Mouse (Mus musculus) lung, embryonic 14.5 days (tissue): Measurements from ENCODE around the gene Gal3st3. TPM values are rescaled to one million over a fixed set of nuclear protein-coding genes. Genes with fewer than 3 reads are reported as not detected.

Experiments used
- ATAC-seq: fragments of 200-750 bp; cut with Nextera tagmentation; 2 replicates; pipeline ENCODE4 v1.8.0; 2017; ENCODE audit warnings: mild to moderate bottlenecking, moderate TSS enrichment, moderate library complexity; ENCODE audit not compliant: insufficient read depth
- DNase-seq: peaks from one replicate; pipeline ENCODE4 v3.0.0-alpha.2; 2015
- H3K27ac ChIP-seq: fragments of 300-500 bp; sonication (generic); 2 replicates; pipeline ENCODE4 v1.5.1; 2014; ENCODE audit warnings: low read depth, mild to moderate bottlenecking, moderate library complexity
- H3K27me3 ChIP-seq: fragments of 300-500 bp; sonication (generic); 2 replicates; pipeline ENCODE4 v1.6.1; 2014; ENCODE audit warnings: low read length, control low read depth; ENCODE audit not compliant: insufficient read depth
- H3K36me3 ChIP-seq: fragments of 300-500 bp; sonication (generic); 2 replicates; pipeline ENCODE4 v1.6.1; 2014; ENCODE audit warnings: control low read depth; ENCODE audit not compliant: insufficient read depth
- H3K4me1 ChIP-seq: fragments of 300-500 bp; sonication (generic); 2 replicates; pipeline ENCODE4 v1.6.1; 2014; ENCODE audit warnings: antibody characterized with exemption, control low read depth; ENCODE audit not compliant: insufficient read depth
- H3K4me2 ChIP-seq: fragments of 300-500 bp; sonication (generic); 2 replicates; pipeline ENCODE4 v1.6.1; 2014; ENCODE audit warnings: mild to moderate bottlenecking
- H3K4me3 ChIP-seq: fragments of 300-500 bp; sonication (generic); 2 replicates; pipeline ENCODE4 v1.5.1; 2014; ENCODE audit warnings: low read depth, low read length
- H3K9ac ChIP-seq: fragments of 300-500 bp; sonication (generic); 2 replicates; pipeline ENCODE4 v1.6.1; 2014
- H3K9me3 ChIP-seq: fragments of 300-500 bp; sonication (generic); 2 replicates; pipeline ENCODE4 v1.6.1; 2016; ENCODE audit warnings: low read depth, low read length, control low read depth
- CTCF ChIP-seq: IDR thresholded peaks from 2 replicates; pipeline ENCODE4 v1.5.1; 2016; ENCODE audit warnings: antibody characterized with exemption, low read depth
- WGBS: fragments of 180-500 bp; shearing (Covaris S2); extraction: QIAGEN DNeasy Blood & Tissue Kit; methylation state at CpG from one replicate; pipeline ENCODE4 v1.1.7; 2014; 5-methylcytosine and 5-hydroxymethylcytosine counted together
- polyA plus RNA-seq: library from polyadenylated mRNA; unstranded; fragments of >200 nt; fragmentation: Nextera tagmentation; extraction: Ambion mirVana; gene quantifications from 2 replicates; pipeline ENCODE4 v1.2.1, GENCODE M21; 2014

Gal3st3 gene
- 2.2 and 2.9 TPM in 2 replicates for polyA plus RNA-seq

GRCm38 (mm10) chr19:5297903-5298800 lies at the start of gene Gal3st3:
TSS of gene Gal3st3 (plus strand) at chr19:5298331.
- Histone ChIP-seq H3K27me3 (peaks cover 9% of the 10 kb centered on the region; the same call in 1 of the 2 replicates), H3K9ac (peak within 1 kb of the TSS; percentile 60), H3K36me3 (peaks cover 12% of the 10 kb centered on the region), H3K4me3 (peak within 1 kb of the TSS; percentile 36), H3K4me1 (peaks cover 11% of the 10 kb centered on the region), H3K4me2 (peak within 1 kb of the TSS; percentile 68), H3K27ac (no peak within 1 kb of the TSS), H3K9me3 (no peaks in the 10 kb centered on the region)
- no peak for TF ChIP-seq CTCF
- DNase-seq: no peak
- 6% methylated on average over 32 of the region's 32 CpGs for WGBS
- no peak for ATAC-seq

- no peak overlapping the region for H3K4me2 ChIP-seq
- ATAC-seq (no peak), DNase-seq (peak; percentile 28)
- H3K4me1 ChIP-seq: no peaks in the 10 kb centered on the region
- H3K27ac ChIP-seq: no peak overlapping the region
- no peak overlapping the region for H3K4me3 ChIP-seq
- no peaks in the 10 kb centered on the region for H3K9me3 ChIP-seq
- WGBS: 35% methylated on average over 3 of the region's 3 CpGs
- H3K36me3 ChIP-seq: no peaks in the 10 kb centered on the region
- no peak overlapping the region for H3K9ac ChIP-seq
- TF ChIP-seq CTCF: no peak
- no peaks in the 10 kb centered on the region for H3K27me3 ChIP-seq
These were observed 41.0 kb upstream of the Gal3st3 start for GRCm38 (mm10) chr19:5257140-5257539.

- 95% methylated on average over 5 of the region's 5 CpGs for WGBS
- no peaks in the 10 kb centered on the region for H3K9me3 ChIP-seq
- no peak for ATAC-seq
- no peak for DNase-seq
- no peaks in the 10 kb centered on the region for H3K36me3 ChIP-seq
- 0 out of 2 replicates have a peak, but pooled peaks cover 2% of the 10 kb centered on the region for H3K4me1 ChIP-seq
- no peak overlapping the region for H3K4me2 ChIP-seq
- H3K27ac ChIP-seq: no peak overlapping the region
- no peak overlapping the region for H3K4me3 ChIP-seq
- no peaks in the 10 kb centered on the region for H3K27me3 ChIP-seq
- H3K9ac ChIP-seq: no peak overlapping the region
- no peak for TF ChIP-seq CTCF
These were observed 31.1 kb upstream of the Gal3st3 start for GRCm38 (mm10) chr19:5267015-5267414.

- ATAC-seq: no peak
- H3K4me1 ChIP-seq: 0 out of 2 replicates have a peak, but pooled peaks cover 2% of the 10 kb centered on the region
- no peaks in the 10 kb centered on the region for H3K9me3 ChIP-seq
These were observed 30.1 kb upstream of the Gal3st3 start for GRCm38 (mm10) chr19:5268017-5268416.

GRCm38 (mm10) chr19:5268875-5269274 lies 29.3 kb upstream of the Gal3st3 start:
- no peak for TF ChIP-seq CTCF

More at GRCm38 (mm10) chr19:5268017-5268416, 30.1 kb upstream of the Gal3st3 start:
- Histone ChIP-seq H3K27me3 (no peaks in the 10 kb centered on the region), H3K9ac (no peak overlapping the region), H3K4me2 (no peak overlapping the region), H3K36me3 (no peaks in the 10 kb centered on the region), H3K27ac (no peak overlapping the region), H3K4me3 (no peak overlapping the region)
- no peak for DNase-seq
- TF ChIP-seq CTCF: no peak

GRCm38 (mm10) chr19:5269392-5269791 lies 28.7 kb upstream of the Gal3st3 start:
- WGBS: 77% methylated on average over 5 of the region's 5 CpGs
- Histone ChIP-seq H3K36me3 (peaks cover 9% of the 10 kb centered on the region), H3K27ac (no peak overlapping the region), H3K9me3 (no peaks in the 10 kb centered on the region), H3K4me2 (no peak overlapping the region), H3K4me1 (0 out of 2 replicates have a peak, but pooled peaks cover 2% of the 10 kb centered on the region), H3K27me3 (no peaks in the 10 kb centered on the region), H3K4me3 (no peak overlapping the region), H3K9ac (no peak overlapping the region)
- ATAC-seq: no peak
- no peak for TF ChIP-seq CTCF
- no peak for DNase-seq

More at GRCm38 (mm10) chr19:5268875-5269274, 29.3 kb upstream of the Gal3st3 start:
- ATAC-seq (no peak), DNase-seq (no peak)
- no peak overlapping the region for H3K4me3 ChIP-seq
- H3K9me3 ChIP-seq: no peaks in the 10 kb centered on the region
- H3K9ac ChIP-seq: no peak overlapping the region
- H3K4me2 ChIP-seq: no peak overlapping the region
- WGBS: 87% methylated on average over 3 of the region's 3 CpGs
- H3K27ac ChIP-seq: no peak overlapping the region
- no peaks in the 10 kb centered on the region for H3K27me3 ChIP-seq
- 0 out of 2 replicates have a peak, but pooled peaks cover 2% of the 10 kb centered on the region for H3K4me1 ChIP-seq
- peaks cover 3% of the 10 kb centered on the region for H3K36me3 ChIP-seq

- Histone ChIP-seq H3K27me3 (no peaks in the 10 kb centered on the region), H3K36me3 (peaks cover 28% of the 10 kb centered on the region), H3K4me3 (peak overlapping the region; percentile 92), H3K27ac (no peak overlapping the region), H3K4me1 (0 out of 2 replicates have a peak, but pooled peaks cover 2% of the 10 kb centered on the region), H3K9me3 (no peaks in the 10 kb centered on the region), H3K9ac (no peak overlapping the region), H3K4me2 (peak overlapping the region; percentile 71)
- TF ChIP-seq CTCF: no peak
- 26% methylated on average over 1 of the region's 1 CpGs for WGBS
- ATAC-seq (no peak), DNase-seq (no peak)
These were observed 26.7 kb upstream of the Gal3st3 start for GRCm38 (mm10) chr19:5271430-5271829.
